Comparison of ENCODE assay signal across 8 mouse cellular contexts in the genomic region with DNA sequence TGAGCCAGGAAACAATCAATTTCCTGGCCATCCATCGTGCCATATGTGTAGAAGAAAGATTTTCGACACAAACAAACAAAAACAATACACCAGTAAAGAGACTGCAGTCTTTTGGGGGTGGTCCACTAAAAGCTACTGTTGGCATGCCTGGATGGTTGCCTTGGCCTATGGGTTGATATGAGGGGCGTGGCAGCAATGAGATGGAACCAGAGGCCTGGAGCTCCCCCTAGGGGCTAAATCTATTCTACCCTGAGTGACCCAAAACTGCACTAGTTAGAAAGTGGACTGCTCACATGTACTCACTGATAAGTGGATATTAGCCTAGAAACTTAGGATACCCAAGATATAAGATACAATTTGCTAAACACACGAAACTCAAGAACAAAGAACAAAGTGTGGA.
DNase-seq lines count a peak whose midpoint lies in the region; TF ChIP-seq lines count a peak whose summit lies in the region.

No protein-coding gene starts in this region.

- TF ChIP-seq CTCF in E14TG2a.4 (conservative IDR thresholded peaks at IDR 0.05; ENCODE audit: low read length): peak; percentile 50

- peak; percentile 63 for DNase-seq in gastrocnemius, adult 18-20 months (ENCODE audit: low spot score)
- DNase-seq in gastrocnemius, postnatal 36 days: no peak
- DNase-seq in c-Kit-negative CD71-positive TER-119-positive erythroid progenitor cells, embryonic 14.5 days (ENCODE audit: low read depth, low spot score): peak; percentile 36
- DNase-seq in gastrocnemius, postnatal 14 days: peak; percentile 18
- DNase-seq in layer of hippocampus, adult 9-11 months: peak; percentile 53
- DNase-seq in lung, postnatal 4 days: peak; percentile 45 to 79
- peak; percentile 84 for DNase-seq in thymus, postnatal 14 days

- no peak overlapping the region for H3K4me3 ChIP-seq in E14TG2a.4 (replicated peaks; ENCODE audit: low read length)

- intact Hi-C loops in gastrocnemius, postnatal 36 days (cut with DNase I): no loop called here
- intact Hi-C loops in gastrocnemius, postnatal 14 days (cut with DNase I; ENCODE audit: low total_unique reads): no loop called here

- H3K4me1 ChIP-seq in E14TG2a.4 (replicated peaks; ENCODE audit: low read depth, low read length): peaks cover 11% of the 10 kb centered on the region

- no peaks in the 10 kb centered on the region for H3K9me3 ChIP-seq in E14TG2a.4 (ENCODE audit: low read length)

- H3K36me3 ChIP-seq in E14TG2a.4 (ENCODE audit: insufficient read depth, low read length): no peaks in the 10 kb centered on the region

- no peaks in the 10 kb centered on the region for H3K27me3 ChIP-seq in E14TG2a.4 (ENCODE audit: insufficient read depth, low read length)

Comparison
In these comparisons a context has a peak if more than half of its experiments do, and no peak if none do; other contexts are left out.
1. DNase-seq: peak in gastrocnemius, adult 18-20 months (single experiment), c-Kit-negative CD71-positive TER-119-positive erythroid progenitor cells, embryonic 14.5 days (single experiment), gastrocnemius, postnatal 14 days (single experiment), layer of hippocampus, adult 9-11 months (single experiment), lung, postnatal 4 days (2 of 2) and thymus, postnatal 14 days (single experiment); none in gastrocnemius, postnatal 36 days (0 of 2).